8 mouse cellular contexts compared by ENCODE assay signal in the genomic region with DNA sequence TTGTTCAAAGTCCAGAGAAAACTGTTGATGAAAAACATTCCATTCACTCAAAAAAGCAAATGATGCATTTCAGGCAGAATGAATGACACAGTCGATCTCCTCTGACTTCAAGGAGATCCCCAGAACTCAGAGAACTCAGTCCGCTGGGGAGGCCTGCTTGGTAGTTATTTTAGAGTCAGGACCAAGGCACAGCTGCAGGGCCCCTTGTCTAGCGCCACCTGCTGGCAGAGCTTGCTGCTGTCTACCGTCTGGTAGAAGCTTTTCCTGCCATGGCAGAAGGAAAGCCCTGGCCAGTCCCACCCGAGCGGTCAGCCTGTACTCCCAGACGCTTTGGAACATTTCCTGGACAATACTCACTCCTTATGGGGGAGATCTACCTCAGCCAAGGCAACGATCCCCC. TPM values are rescaled to one million over a fixed set of nuclear protein-coding genes. Genes with fewer than 3 reads are reported as not detected.
DNase-seq lines count a peak whose midpoint lies in the region; ATAC-seq and TF ChIP-seq lines count a peak whose summit lies in the region.

No protein-coding gene starts in this region.

- TF ChIP-seq POLR2A in liver, adult 2 months (IDR thresholded peaks at IDR 0.05; ENCODE audit: extremely low read depth, insufficient read depth, low read length), result no peak

- no peak overlapping the region for H3K9ac ChIP-seq in neural tube, embryonic 15.5 days (replicated peaks)
- no peak overlapping the region for H3K9ac ChIP-seq in intestine, postnatal 0 days (ENCODE audit: low read depth, low read length)
- H3K9ac ChIP-seq in liver, adult 2 months (ENCODE audit: low read depth, low read length), result no peak overlapping the region

- H3K4me3 ChIP-seq in neural tube, embryonic 15.5 days (replicated peaks), result no peak overlapping the region
- no peak overlapping the region for H3K4me3 ChIP-seq in intestine, postnatal 0 days (ENCODE audit: low read depth, low read length)
- no peak overlapping the region for H3K4me3 ChIP-seq in liver, adult 2 months (ENCODE audit: insufficient read depth, low read depth, low read length)

- peak; percentile 93 for TF ChIP-seq CTCF in intestine, postnatal 0 days (IDR thresholded peaks at IDR 0.05; ENCODE audit: low read depth)
- peak; percentile 93 for TF ChIP-seq CTCF in liver, adult 2 months (IDR thresholded peaks at IDR 0.05; ENCODE audit: low read depth, low read length)

- no peaks in the 10 kb centered on the region for H3K79me2 ChIP-seq in liver, adult 2 months (ENCODE audit: control insufficient read depth, insufficient read depth, low read length)

- peak; percentile 78 for DNase-seq in neural tube, embryonic 10.5 days (ENCODE audit: extremely low spot score, low spot score)
- DNase-seq in c-Kit-positive CD71-positive TER-119-negative erythroid progenitor cells, embryonic 14.5 days (ENCODE audit: low read depth), result peak; percentile 67
- peak; percentile 56 for DNase-seq in liver, adult 2 months (ENCODE audit: extremely low read depth, low read depth, low spot score)
- peak; percentile 52 for DNase-seq in ovary, postnatal 10 days (ENCODE audit: low spot score)
- peak; percentile 66 to 94 for DNase-seq in thymus, postnatal 10 days (ENCODE audit: low spot score in 2 of 2)

- 37% methylated on average over 8 of the region's 8 CpGs for WGBS in neural tube, embryonic 15.5 days
- 31% methylated on average over 8 of the region's 8 CpGs for WGBS in intestine, postnatal 0 days
- 33% methylated on average over 8 of the region's 8 CpGs for WGBS in liver, adult 2 months

- no peaks in the 10 kb centered on the region for H3K9me3 ChIP-seq in neural tube, embryonic 15.5 days (replicated peaks)
- no peaks in the 10 kb centered on the region for H3K9me3 ChIP-seq in intestine, postnatal 0 days (ENCODE audit: control insufficient read depth)

- no peak for ATAC-seq in neural tube, embryonic 15.5 days (ENCODE audit: low FRiP score)
- peak; percentile 93 for ATAC-seq in frontal cortex, adult (ENCODE audit: low TSS enrichment)
- ATAC-seq in intestine, postnatal 0 days, result peak; percentile 51; the same call in 1 of the 2 replicates

- no peaks in the 10 kb centered on the region for H3K36me3 ChIP-seq in neural tube, embryonic 15.5 days
- no peaks in the 10 kb centered on the region for H3K36me3 ChIP-seq in intestine, postnatal 0 days (ENCODE audit: control insufficient read depth, insufficient read depth)
- H3K36me3 ChIP-seq in liver, adult 2 months (ENCODE audit: control insufficient read depth, insufficient read depth, low read length), result no peaks in the 10 kb centered on the region

- H3K27ac ChIP-seq in neural tube, embryonic 15.5 days (replicated peaks), result no peak overlapping the region
- peak overlapping the region; percentile 51 for H3K27ac ChIP-seq in intestine, postnatal 0 days (ENCODE audit: low read depth, low read length)
- no peak overlapping the region for H3K27ac ChIP-seq in liver, adult 2 months (replicated peaks; ENCODE audit: insufficient read depth, low read depth, low read length)

- H3K4me2 ChIP-seq in neural tube, embryonic 15.5 days, result no peak overlapping the region
- H3K4me2 ChIP-seq in intestine, postnatal 0 days (replicated peaks; ENCODE audit: low read depth), result no peak overlapping the region

- H3K27me3 ChIP-seq in neural tube, embryonic 15.5 days (replicated peaks), result no peaks in the 10 kb centered on the region
- H3K27me3 ChIP-seq in intestine, postnatal 0 days (replicated peaks; ENCODE audit: control insufficient read depth, insufficient read depth, low read length), result no peaks in the 10 kb centered on the region
- no peaks in the 10 kb centered on the region for H3K27me3 ChIP-seq in liver, adult 2 months (ENCODE audit: control insufficient read depth, insufficient read depth, low read length)

- H3K4me1 ChIP-seq in neural tube, embryonic 15.5 days, result no peaks in the 10 kb centered on the region
- peaks cover 14% of the 10 kb centered on the region; the same call in 1 of the 2 replicates for H3K4me1 ChIP-seq in intestine, postnatal 0 days (replicated peaks; ENCODE audit: control insufficient read depth, insufficient read depth, low read length)
- peaks cover 6% of the 10 kb centered on the region; the same call in 1 of the 2 replicates for H3K4me1 ChIP-seq in liver, adult 2 months (ENCODE audit: control insufficient read depth, insufficient read depth, low read length)

RNA-seq across cellular contexts. Expression of gene Pttg1ip, which starts 14.9 kb away (rescaled TPM):
- 73.9 and 91.7 TPM in 2 replicates for polyA plus RNA-seq in neural tube, embryonic 15.5 days (2015; fragmentation: Nextera tagmentation; extraction: Ambion mirVana)
- polyA plus RNA-seq in intestine, postnatal 0 days (2015; fragmentation: Nextera tagmentation; extraction: Ambion mirVana), result 200 and 201 TPM in 2 replicates
- 146 and 168 TPM in 2 replicates for total RNA-seq in liver, adult 2 months (2014; rRNA removed)
- polyA plus RNA-seq in liver, adult 2 months (2012; rRNA removed), result 218 and 238 TPM in 2 replicates

RNA-seq across cellular contexts. Expression of gene Itgb2, which starts 36.6 kb away (rescaled TPM):
- polyA plus RNA-seq in neural tube, embryonic 15.5 days (2015; fragmentation: Nextera tagmentation; extraction: Ambion mirVana), result 1.0 and 4.8 TPM in 2 replicates
- polyA plus RNA-seq in intestine, postnatal 0 days (2015; fragmentation: Nextera tagmentation; extraction: Ambion mirVana), result 1.7 and 2.1 TPM in 2 replicates
- total RNA-seq in liver, adult 2 months (2014; rRNA removed), result 4.8 and 5.6 TPM in 2 replicates
- polyA plus RNA-seq in liver, adult 2 months (2012; rRNA removed), result 4.2 and 5.6 TPM in 2 replicates

RNA-seq across cellular contexts. Expression of gene Sumo3, which starts 39.2 kb away (rescaled TPM):
- 275 and 286 TPM in 2 replicates for polyA plus RNA-seq in neural tube, embryonic 15.5 days (2015; fragmentation: Nextera tagmentation; extraction: Ambion mirVana)
- 256 and 269 TPM in 2 replicates for polyA plus RNA-seq in intestine, postnatal 0 days (2015; fragmentation: Nextera tagmentation; extraction: Ambion mirVana)
- 59.6 and 108 TPM in 2 replicates for total RNA-seq in liver, adult 2 months (2014; rRNA removed)
- 170 and 226 TPM in 2 replicates for polyA plus RNA-seq in liver, adult 2 months (2012; rRNA removed)

RNA-seq across cellular contexts. Expression of gene Gm49325, which starts 39.3 kb away (rescaled TPM):
- polyA plus RNA-seq in neural tube, embryonic 15.5 days (2015; fragmentation: Nextera tagmentation; extraction: Ambion mirVana), result 1.4 and 2.4 TPM in 2 replicates
- 18.9 TPM in 2 replicates for polyA plus RNA-seq in intestine, postnatal 0 days (2015; fragmentation: Nextera tagmentation; extraction: Ambion mirVana)
- total RNA-seq in liver, adult 2 months (2014; rRNA removed), result 0.47 TPM in 1 of 2 replicates, not detected in the other
- not detected in 2 replicates for polyA plus RNA-seq in liver, adult 2 months (2012; rRNA removed)

RNA-seq across cellular contexts. Expression of gene Fam207a, which starts 51.1 kb away (rescaled TPM):
- 42.4 and 42.6 TPM in 2 replicates for polyA plus RNA-seq in neural tube, embryonic 15.5 days (2015; fragmentation: Nextera tagmentation; extraction: Ambion mirVana)
- polyA plus RNA-seq in intestine, postnatal 0 days (2015; fragmentation: Nextera tagmentation; extraction: Ambion mirVana), result 37.9 and 38.2 TPM in 2 replicates
- total RNA-seq in liver, adult 2 months (2014; rRNA removed), result 12.7 and 15.5 TPM in 2 replicates
- 24.3 and 27.3 TPM in 2 replicates for polyA plus RNA-seq in liver, adult 2 months (2012; rRNA removed)
